Mouse (Mus musculus) gastrocnemius, adult 8-10 months (tissue): ENCODE data around the gene Ddb1. TPM values are rescaled to one million over a fixed set of nuclear protein-coding genes. Genes with fewer than 3 reads are reported as not detected.

Source experiments
- DNase-seq, 2 experiments: peaks; one replicate each; pipeline ENCODE4 v3.0.0; 2022; ENCODE audit warnings: low spot score in 2 of 2
- total RNA-seq, 4 experiments: library from RNA; stranded (reverse); gene quantifications; 2 replicates each; pipeline ENCODE4 v1.2.4; 2022

The Ddb1 gene
- total RNA-seq, 4 experiments from 2014 or later = 116 to 144 (median 125) TPM

- DNase-seq = no peak
Measured at GRCm38 (mm10) chr19:10661373-10661772, 56.2 kb downstream of the Ddb1 start.

GRCm38 (mm10) chr19:10661919-10662318, 56.8 kb downstream of the Ddb1 start:
- no peak for DNase-seq

- no peak for DNase-seq
Measured at GRCm38 (mm10) chr19:10662665-10663064, 57.5 kb downstream of the Ddb1 start.

- DNase-seq = no peak
Measured at GRCm38 (mm10) chr19:10665093-10665492, 60.0 kb downstream of the Ddb1 start.

GRCm38 (mm10) chr19:10665499-10665898, 60.4 kb downstream of the Ddb1 start:
- DNase-seq = peak in 1 of 2 experiments; percentile 26

GRCm38 (mm10) chr19:10671319-10671718, 66.2 kb downstream of the Ddb1 start:
- DNase-seq = no peak

GRCm38 (mm10) chr19:10671854-10672417, 66.8 kb downstream of the Ddb1 start:
- DNase-seq = no peak

GRCm38 (mm10) chr19:10673275-10673674, 68.1 kb downstream of the Ddb1 start:
- DNase-seq = no peak

GRCm38 (mm10) chr19:10676656-10677055, 71.5 kb downstream of the Ddb1 start:
- DNase-seq = no peak

- DNase-seq = peak; percentile 64 to 73
Measured at GRCm38 (mm10) chr19:10677915-10678771, 73.0 kb downstream of the Ddb1 start, which contains the start of gene Pga5. Pga5 (minus strand) TSS chr19:10678071.

GRCm38 (mm10) chr19:10678772-10679067, 73.6 kb downstream of the Ddb1 start:
- DNase-seq = no peak

Other genes with a start within 250 kb of the Ddb1 start
- 1 to 10 TPM; 1.7 to 3.9 (median 2.8) TPM for gene Syt7, start 216.2 kb upstream of the Ddb1 start, total RNA-seq
- gene Lrrc10b, start 147.9 kb upstream of the Ddb1 start, total RNA-seq = under 1 TPM in 2 of 4 experiments, not detected in 2; 0.19 to 0.48 TPM
- under 1 TPM; 0.35 to 0.92 (median 0.46) TPM for gene Ppp1r32, start 122.4 kb upstream of the Ddb1 start, total RNA-seq
- 10 to 100 TPM; 14.9 to 17.1 (median 16.0) TPM for gene Cpsf7, start 80.1 kb upstream of the Ddb1 start, total RNA-seq
- gene Sdhaf2, start 79.2 kb upstream of the Ddb1 start, total RNA-seq = 10 to 100 TPM; 47.2 to 53.6 (median 48.0) TPM
- gene Tmem216, start 49.1 kb upstream of the Ddb1 start, total RNA-seq = 1 to 10 TPM; 2.3 to 3.1 (median 2.7) TPM
- 1 to 10 TPM; 7.6 to 8.3 (median 7.8) TPM for gene Cyb561a3, start 28.2 kb upstream of the Ddb1 start, total RNA-seq
- 1 to 10 TPM in 2 of 4 experiments, under 1 TPM in 2; 0.80 to 1.7 (median 1.1) TPM for gene Tmem138, start 28.0 kb upstream of the Ddb1 start, total RNA-seq
- gene Tkfc, start 327 bp downstream of the Ddb1 start, total RNA-seq = 1 to 10 TPM; 3.5 to 4.5 (median 3.6) TPM
- gene Vwce, start 28.9 kb downstream of the Ddb1 start, total RNA-seq = not detected
- not detected for gene Pga5, start 72.7 kb downstream of the Ddb1 start, total RNA-seq
- 10 to 100 TPM; 21.1 to 33.7 (median 28.3) TPM for gene Vps37c, start 83.4 kb downstream of the Ddb1 start, total RNA-seq
- under 1 TPM in 1 of 4 experiments, not detected in 3; 0.27 TPM for gene Cd5, start 133.7 kb downstream of the Ddb1 start, total RNA-seq
- not detected for gene Cd6, start 224.7 kb downstream of the Ddb1 start, total RNA-seq
- gene Slc15a3, start 234.4 kb downstream of the Ddb1 start, total RNA-seq = under 1 TPM; 0.08 to 0.45 (median 0.22) TPM